Comparison of ENCODE assay signal across 32 mouse cellular contexts in the genomic region with DNA sequence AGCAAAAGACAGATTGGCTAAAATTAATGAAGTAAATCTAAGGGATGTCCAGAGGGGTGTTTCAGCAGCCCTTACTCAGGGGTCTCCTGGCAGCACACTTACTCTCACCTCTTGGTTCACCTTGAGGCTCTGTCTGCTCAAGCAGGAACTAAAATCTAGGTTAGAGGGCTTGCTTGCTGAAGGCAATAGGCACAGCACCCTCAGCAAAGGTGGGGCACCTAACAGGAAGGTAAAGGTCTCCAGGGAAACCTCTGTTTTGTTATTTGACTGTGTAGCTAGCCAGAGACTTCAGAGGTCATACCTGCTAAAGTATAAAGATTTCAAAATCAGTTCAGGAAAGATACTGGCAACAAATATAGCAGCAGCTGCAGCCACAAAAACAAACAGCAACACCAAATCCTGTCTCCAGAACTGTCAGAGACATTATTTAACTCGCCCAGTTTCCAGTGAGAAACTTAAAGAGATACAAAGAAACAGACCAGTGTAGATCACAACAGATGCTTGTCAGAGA. TPM values are rescaled to one million over a fixed set of nuclear protein-coding genes. Genes with fewer than 3 reads are reported as not detected.
"Had no signal": no experiment of that assay in that cellular context is flagged by ENCODE, and none has a peak within 500 bp of the region (broad histone marks: within the 10 kb centered on the region; RNA-seq: fewer than 3 reads in every experiment).

No protein-coding gene starts in this region.

- H3K9me3 ChIP-seq: limb, embryonic 10.5 days; limb, embryonic 13.5 days; liver, embryonic 15.5 days; midbrain, embryonic 12.5 days; neural tube, embryonic 13.5 days had no signal

- H3K4me1 ChIP-seq: limb, embryonic 10.5 days; limb, embryonic 13.5 days; liver, embryonic 15.5 days; midbrain, embryonic 12.5 days; neural tube, embryonic 13.5 days had no signal

- H3K4me3 ChIP-seq: layer of hippocampus, adult 2 months; limb, embryonic 10.5 days; limb, embryonic 13.5 days; liver, embryonic 15.5 days; midbrain, embryonic 12.5 days; myocyte; neural tube, embryonic 13.5 days had no signal

- H3K27me3 ChIP-seq: limb, embryonic 13.5 days; neural tube, embryonic 13.5 days had no signal

- DNase-seq: kidney, adult 11 months; kidney, adult 9 months; kidney, postnatal 14 days; layer of hippocampus, adult 9-11 months; liver; lung, embryonic 14.5 days; lung, postnatal 4 days; retina, postnatal 1 day; right cerebral cortex, postnatal 25 days; spleen, adult 18-20 months; thymus, adult 18-20 months; thymus, postnatal 36 days had no signal

- ATAC-seq: hindbrain, embryonic 16.5 days; midbrain, embryonic 16.5 days had no signal

- H3K27ac ChIP-seq: layer of hippocampus, adult 2 months; limb, embryonic 10.5 days; limb, embryonic 13.5 days; liver, embryonic 15.5 days; midbrain, embryonic 12.5 days; neural tube, embryonic 13.5 days had no signal

- H3K9ac ChIP-seq: limb, embryonic 13.5 days; liver, embryonic 15.5 days; lung, embryonic 14.5 days; midbrain, embryonic 12.5 days; neural tube, embryonic 13.5 days had no signal

- H3K4me2 ChIP-seq: limb, embryonic 13.5 days; liver, embryonic 15.5 days; lung, embryonic 14.5 days; midbrain, embryonic 12.5 days; neural tube, embryonic 13.5 days had no signal

- H3K36me3 ChIP-seq: limb, embryonic 10.5 days; limb, embryonic 13.5 days; liver, embryonic 15.5 days; midbrain, embryonic 12.5 days; neural tube, embryonic 13.5 days had no signal

RNA-seq across cellular contexts. Expression of a gene that starts 10.0 kb away (rescaled TPM):
- total RNA-seq: layer of hippocampus, adult 2 months; layer of hippocampus, postnatal 25 days; left cerebral cortex, adult 18-20 months; left cerebral cortex, postnatal 25 days; megakaryocyte progenitor cell, adult 5-6 weeks; megakaryocyte-erythroid progenitor cell, adult 5-6 weeks; monocyte, adult 5-6 weeks; neutrophil, adult 5-6 weeks had no signal
- polyA plus RNA-seq: hindbrain, embryonic 16.5 days; limb, embryonic 10.5 days; liver, embryonic 15.5 days; lung, embryonic 14.5 days; midbrain, embryonic 12.5 days; midbrain, embryonic 16.5 days had no signal

RNA-seq across cellular contexts. Expression of a gene that starts 18.4 kb away (rescaled TPM):
- total RNA-seq: layer of hippocampus, adult 2 months; layer of hippocampus, postnatal 25 days; left cerebral cortex, adult 18-20 months; left cerebral cortex, postnatal 25 days; megakaryocyte progenitor cell, adult 5-6 weeks; megakaryocyte-erythroid progenitor cell, adult 5-6 weeks; monocyte, adult 5-6 weeks had no signal
- polyA plus RNA-seq: hindbrain, embryonic 16.5 days; kidney, embryonic 16.5 days; large intestine, adult 2 months; limb, embryonic 10.5 days; limb, embryonic 13.5 days; liver, embryonic 15.5 days; lung, embryonic 14.5 days; midbrain, embryonic 12.5 days; midbrain, embryonic 16.5 days; myocyte; neural tube, embryonic 13.5 days; testis, adult 2 months; urinary bladder, adult 2 months had no signal

RNA-seq across cellular contexts. Expression of a gene that starts 39.8 kb away (rescaled TPM):
- total RNA-seq: layer of hippocampus, adult 2 months; layer of hippocampus, postnatal 25 days; left cerebral cortex, adult 18-20 months; left cerebral cortex, postnatal 25 days; megakaryocyte progenitor cell, adult 5-6 weeks; megakaryocyte-erythroid progenitor cell, adult 5-6 weeks; monocyte, adult 5-6 weeks; neutrophil, adult 5-6 weeks had no signal
- polyA plus RNA-seq: hindbrain, embryonic 16.5 days; kidney, embryonic 16.5 days; large intestine, adult 2 months; limb, embryonic 10.5 days; limb, embryonic 13.5 days; liver, embryonic 15.5 days; lung, embryonic 14.5 days; midbrain, embryonic 12.5 days; midbrain, embryonic 16.5 days; neural tube, embryonic 13.5 days; testis, adult 2 months; urinary bladder, adult 2 months had no signal
